Mouse (Mus musculus): ENCODE measurements around the gene Tnfrsf1a. TPM values are rescaled to one million over a fixed set of nuclear protein-coding genes. Genes with fewer than 3 reads are reported as not detected.

Tnfrsf1a gene
- polyA plus RNA-seq, 1 experiment from 2014 or later, result 37.9 TPM

- Histone ChIP-seq H3K27ac (ENCODE audit: poor library complexity, severe bottlenecking) (peak overlapping the region; percentile 62), H3K4me3 (peak overlapping the region; percentile 66), H3K27me3 (replicated peaks) (no peaks in the 10 kb centered on the region), H3K4me2 (peak overlapping the region; percentile 81), H3K4me1 (replicated peaks) (peaks cover 40% of the 10 kb centered on the region), H3K9ac (peak overlapping the region; percentile 92), H3K36me3 (peaks cover 34% of the 10 kb centered on the region), H3K9me3 (replicated peaks) (no peaks in the 10 kb centered on the region)
- 0 out of 2 replicates have a peak, but pooled peaks have one; percentile 6 for ATAC-seq (ENCODE audit: insufficient number of reproducible peaks, low FRiP score)
- 47% methylated on average over 22 of the region's 22 CpGs for WGBS
Observed at GRCm38 (mm10) chr6:125312581-125313355, 36.4 kb upstream of the Tnfrsf1a start.

DNA sequence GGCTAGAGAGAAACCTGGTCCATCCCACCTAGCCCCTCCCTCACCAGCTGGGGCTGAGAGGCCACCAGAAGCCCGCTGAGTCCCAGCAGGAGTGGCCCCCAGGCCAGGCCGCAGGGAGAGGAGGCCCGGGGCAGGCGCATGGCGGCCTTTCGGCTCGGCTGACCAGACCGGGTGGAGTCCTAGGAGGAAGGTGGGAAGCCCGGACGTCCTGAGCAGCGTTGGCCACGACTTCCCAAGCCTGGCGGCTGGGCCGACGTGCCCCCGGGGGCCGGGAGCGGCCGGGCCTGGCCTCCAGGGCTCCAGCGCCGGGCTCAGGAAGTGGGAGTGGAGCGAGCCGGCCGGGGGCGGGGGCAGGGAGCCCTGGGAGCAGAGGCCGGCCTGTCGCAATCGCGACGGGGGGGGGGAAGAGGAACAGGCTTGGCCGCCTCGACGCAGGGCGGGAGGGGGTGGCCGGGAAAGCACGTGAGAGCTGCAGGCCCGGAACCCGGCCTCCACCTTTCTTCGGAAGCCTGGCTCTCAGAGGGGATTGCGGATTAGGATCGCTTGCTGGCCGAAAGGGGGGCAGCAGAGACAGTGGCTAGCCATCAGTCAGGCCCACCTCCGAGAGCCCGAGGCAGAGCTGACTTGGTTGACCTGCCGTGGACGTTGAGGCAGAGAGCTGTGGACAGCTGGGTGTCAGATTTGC is 35.5 kb upstream of the Tnfrsf1a start, which contains the start of gene Ltbr:
Gene Ltbr (minus strand): TSS at position 340 of the 685 bp plus-strand sequence.
- ATAC-seq (ENCODE audit: insufficient number of reproducible peaks, low FRiP score), result peak; percentile 91
- under 1% methylated on average over 40 of the region's 46 CpGs for WGBS

DNA sequence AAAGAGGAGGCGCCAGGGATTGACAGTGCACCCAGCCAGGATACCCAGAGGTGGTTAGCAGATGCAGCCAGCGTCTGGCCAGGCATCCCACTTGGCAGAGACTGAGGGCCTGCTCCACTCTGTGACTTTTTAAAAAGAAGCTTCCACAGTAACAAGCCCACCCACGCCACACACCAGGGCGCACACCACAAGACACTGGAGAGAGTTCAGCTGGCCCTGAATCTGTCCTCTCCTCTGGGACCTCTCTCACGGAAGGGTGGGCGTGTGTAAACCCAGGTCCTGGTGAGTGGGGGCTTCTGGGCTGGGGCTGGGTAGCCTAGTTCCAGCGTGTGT is 35.0 kb upstream of the Tnfrsf1a start:
- H3K27ac ChIP-seq (ENCODE audit: poor library complexity, severe bottlenecking), result 0 out of 2 replicates have a peak overlapping the region, but pooled peaks have one; percentile 62
- no peaks in the 10 kb centered on the region for H3K9me3 ChIP-seq (replicated peaks)
- peak overlapping the region; percentile 66 for H3K4me3 ChIP-seq
- peak; percentile 38; the same call in 1 of the 2 replicates for ATAC-seq (ENCODE audit: insufficient number of reproducible peaks, low FRiP score)
- peak overlapping the region; percentile 81 for H3K4me2 ChIP-seq
- WGBS, result 64% methylated on average over 7 of the region's 7 CpGs
- H3K27me3 ChIP-seq (replicated peaks), result peaks cover 9% of the 10 kb centered on the region
- H3K9ac ChIP-seq, result peak overlapping the region; percentile 92
- peaks cover 35% of the 10 kb centered on the region for H3K4me1 ChIP-seq (replicated peaks)
- peaks cover 20% of the 10 kb centered on the region for H3K36me3 ChIP-seq

More for the DNA sequence above, 35.5 kb upstream of the Tnfrsf1a start, which contains the start of gene Ltbr:
- Histone ChIP-seq H3K9me3 (replicated peaks) (no peaks in the 10 kb centered on the region), H3K4me3 (peak within 1 kb of the TSS; percentile 66), H3K27me3 (replicated peaks) (peaks cover 4% of the 10 kb centered on the region), H3K4me1 (replicated peaks) (peaks cover 40% of the 10 kb centered on the region), H3K36me3 (peaks cover 25% of the 10 kb centered on the region), H3K27ac (ENCODE audit: poor library complexity, severe bottlenecking) (peak within 1 kb of the TSS; percentile 62), H3K4me2 (peak within 1 kb of the TSS; percentile 81), H3K9ac (peak within 1 kb of the TSS; percentile 92)

- H3K4me1 ChIP-seq (replicated peaks), result peaks cover 30% of the 10 kb centered on the region
- H3K9ac ChIP-seq, result peak overlapping the region; percentile 92; the same call in 1 of the 2 replicates
- no peak overlapping the region for H3K27ac ChIP-seq (ENCODE audit: poor library complexity, severe bottlenecking)
- H3K27me3 ChIP-seq (replicated peaks), result peaks cover 15% of the 10 kb centered on the region
- peak overlapping the region; percentile 81; the same call in 1 of the 2 replicates for H3K4me2 ChIP-seq
- no peaks in the 10 kb centered on the region for H3K9me3 ChIP-seq (replicated peaks)
- ATAC-seq (ENCODE audit: insufficient number of reproducible peaks, low FRiP score), result no peak
- H3K36me3 ChIP-seq, result peaks cover 15% of the 10 kb centered on the region
- 78% methylated on average over 6 of the region's 6 CpGs for WGBS
- no peak overlapping the region for H3K4me3 ChIP-seq
Observed at GRCm38 (mm10) chr6:125314746-125315145, 34.4 kb upstream of the Tnfrsf1a start.

DNA sequence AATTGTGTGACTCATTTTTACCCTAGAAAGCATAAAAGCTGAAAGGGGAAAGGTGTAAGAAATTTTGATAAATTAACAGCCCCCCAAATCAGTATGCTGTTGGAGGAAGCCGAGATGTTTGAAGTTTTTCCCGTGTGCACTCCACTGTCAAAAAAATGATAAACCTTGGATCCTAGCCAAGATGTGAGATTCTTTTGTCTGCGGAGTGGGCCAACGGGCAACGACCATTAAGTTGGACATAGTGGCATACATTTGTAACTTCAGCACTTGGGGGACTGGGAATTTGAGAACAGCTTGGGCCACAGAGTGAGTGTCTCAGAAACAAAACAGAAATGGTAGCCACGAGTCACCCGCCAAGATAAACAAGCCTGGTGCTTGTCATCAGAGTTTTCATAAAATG is 32.1 kb upstream of the Tnfrsf1a start:
- peaks cover 1% of the 10 kb centered on the region for H3K36me3 ChIP-seq
- H3K9me3 ChIP-seq (replicated peaks), result no peaks in the 10 kb centered on the region
- H3K27ac ChIP-seq (ENCODE audit: poor library complexity, severe bottlenecking), result no peak overlapping the region
- no peak overlapping the region for H3K9ac ChIP-seq
- 39% methylated on average over 7 of the region's 7 CpGs for WGBS
- no peak overlapping the region for H3K4me3 ChIP-seq
- no peak overlapping the region for H3K4me2 ChIP-seq
- ATAC-seq (ENCODE audit: insufficient number of reproducible peaks, low FRiP score), result no peak
- peaks cover 23% of the 10 kb centered on the region for H3K4me1 ChIP-seq (replicated peaks)
- H3K27me3 ChIP-seq (replicated peaks), result peaks cover 38% of the 10 kb centered on the region

DNA sequence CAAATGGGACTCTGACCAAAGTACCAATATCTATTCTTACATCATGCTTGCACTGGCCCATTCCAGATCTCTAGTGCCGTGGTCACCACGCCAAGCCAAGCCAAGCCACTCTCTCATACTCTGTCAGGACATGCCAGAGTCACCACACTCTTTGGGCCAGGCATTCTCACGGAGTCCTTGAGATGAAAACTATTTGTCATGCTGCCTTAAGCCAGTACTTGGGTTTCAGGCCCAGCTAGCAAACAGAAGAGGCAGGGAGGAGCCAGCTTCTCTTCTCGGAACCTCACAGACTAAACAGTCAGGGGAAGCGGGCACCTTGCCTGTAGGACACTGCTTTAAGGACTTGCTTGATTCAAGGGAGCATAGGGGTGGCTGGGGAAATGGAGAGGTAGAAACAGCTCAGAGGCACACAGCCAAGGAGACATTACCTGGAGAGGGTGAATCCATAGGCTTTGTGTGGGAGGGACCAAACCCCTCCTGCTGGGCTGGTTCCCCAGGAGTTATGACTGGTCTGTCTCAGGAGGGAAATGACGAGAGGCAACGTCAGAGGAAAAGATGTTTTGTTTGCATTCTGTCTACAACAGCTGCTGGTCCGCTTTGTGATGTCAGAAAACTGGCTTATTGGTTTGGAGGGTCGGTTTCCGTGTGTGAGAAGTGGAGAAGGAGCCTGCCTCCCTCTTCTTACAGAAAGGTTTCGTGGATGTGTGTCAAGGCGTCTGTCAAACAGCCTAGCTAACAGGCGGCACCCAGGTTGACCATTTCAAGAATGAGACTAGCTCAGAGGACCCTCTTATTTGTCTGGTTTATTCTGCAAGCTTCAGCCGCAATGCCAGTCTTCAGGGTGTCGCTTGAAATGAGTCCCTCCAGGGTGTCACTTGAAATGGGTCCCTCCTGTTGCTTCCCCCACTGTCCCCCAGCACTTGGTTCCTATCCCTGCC is 29.9 kb upstream of the Tnfrsf1a start:
- H3K27me3 ChIP-seq (replicated peaks), result peaks cover 56% of the 10 kb centered on the region
- no peak overlapping the region for H3K4me2 ChIP-seq
- peaks cover 10% of the 10 kb centered on the region for H3K4me1 ChIP-seq (replicated peaks)
- no peak overlapping the region for H3K4me3 ChIP-seq
- H3K9me3 ChIP-seq (replicated peaks), result no peaks in the 10 kb centered on the region
- no peaks in the 10 kb centered on the region for H3K36me3 ChIP-seq
- no peak for ATAC-seq (ENCODE audit: insufficient number of reproducible peaks, low FRiP score)
- H3K27ac ChIP-seq (ENCODE audit: poor library complexity, severe bottlenecking), result no peak overlapping the region
- 60% methylated on average over 15 of the region's 15 CpGs for WGBS
- no peak overlapping the region for H3K9ac ChIP-seq

- ATAC-seq (ENCODE audit: insufficient number of reproducible peaks, low FRiP score), result no peak
- no peak overlapping the region for H3K9ac ChIP-seq
- no peak overlapping the region for H3K27ac ChIP-seq (ENCODE audit: poor library complexity, severe bottlenecking)
- no peak overlapping the region for H3K4me3 ChIP-seq
- H3K4me1 ChIP-seq (replicated peaks), result peaks cover 6% of the 10 kb centered on the region; the same call in 1 of the 2 replicates
- no peaks in the 10 kb centered on the region for H3K9me3 ChIP-seq (replicated peaks)
- no peak overlapping the region for H3K4me2 ChIP-seq
- peaks cover 62% of the 10 kb centered on the region for H3K27me3 ChIP-seq (replicated peaks)
- H3K36me3 ChIP-seq, result no peaks in the 10 kb centered on the region
Observed at GRCm38 (mm10) chr6:125319919-125320296, 29.3 kb upstream of the Tnfrsf1a start.

DNA sequence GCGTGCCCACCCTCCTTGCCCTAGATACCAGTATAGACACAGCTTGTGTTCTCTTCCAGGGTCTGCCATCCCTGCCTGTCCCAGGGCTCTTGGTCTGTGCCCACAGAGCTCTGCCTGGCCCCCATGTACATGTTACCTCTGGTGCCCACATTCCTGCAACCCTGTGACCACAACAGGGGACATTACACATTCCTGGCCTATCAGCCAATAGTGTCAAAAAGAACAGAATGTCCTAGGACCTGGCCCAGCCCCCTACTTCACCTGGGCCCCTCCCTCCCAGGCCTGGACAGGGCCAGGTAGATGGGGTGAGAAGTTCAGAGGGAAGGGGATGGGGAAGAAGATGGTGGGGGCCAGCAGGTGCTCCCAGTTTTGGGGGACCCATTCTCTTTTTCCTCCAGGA is 28.8 kb upstream of the Tnfrsf1a start, which contains the start of gene Scnn1a:
Gene Scnn1a (plus strand): TSS at position 337 of the 400 bp plus-strand sequence.
- Histone ChIP-seq H3K4me3 (no peak within 1 kb of the TSS), H3K36me3 (no peaks in the 10 kb centered on the region), H3K9me3 (replicated peaks) (no peaks in the 10 kb centered on the region), H3K27me3 (replicated peaks) (peaks cover 62% of the 10 kb centered on the region), H3K4me1 (replicated peaks) (peaks cover 9% of the 10 kb centered on the region), H3K9ac (no peak within 1 kb of the TSS), H3K27ac (ENCODE audit: poor library complexity, severe bottlenecking) (no peak within 1 kb of the TSS), H3K4me2 (peak within 1 kb of the TSS; percentile 29)
- ATAC-seq (ENCODE audit: insufficient number of reproducible peaks, low FRiP score), result no peak
- WGBS, result 63% methylated on average over 1 of the region's 1 CpGs

GRCm38 (mm10) chr6:125321114-125321855 is 27.9 kb upstream of the Tnfrsf1a start:
- Histone ChIP-seq H3K4me1 (replicated peaks) (peaks cover 12% of the 10 kb centered on the region), H3K4me3 (no peak overlapping the region), H3K9me3 (replicated peaks) (no peaks in the 10 kb centered on the region), H3K27ac (ENCODE audit: poor library complexity, severe bottlenecking) (no peak overlapping the region), H3K27me3 (replicated peaks) (peaks cover 62% of the 10 kb centered on the region), H3K9ac (no peak overlapping the region), H3K36me3 (no peaks in the 10 kb centered on the region), H3K4me2 (peak overlapping the region; percentile 29)
- no peak for ATAC-seq (ENCODE audit: insufficient number of reproducible peaks, low FRiP score)
- WGBS, result 6% methylated on average over 26 of the region's 26 CpGs

GRCm38 (mm10) chr6:125322794-125323193 is 26.4 kb upstream of the Tnfrsf1a start:
- no peak for ATAC-seq (ENCODE audit: insufficient number of reproducible peaks, low FRiP score)
- Histone ChIP-seq H3K27me3 (replicated peaks) (peaks cover 63% of the 10 kb centered on the region), H3K4me3 (no peak overlapping the region), H3K9me3 (replicated peaks) (no peaks in the 10 kb centered on the region), H3K4me1 (replicated peaks) (peaks cover 6% of the 10 kb centered on the region), H3K27ac (ENCODE audit: poor library complexity, severe bottlenecking) (no peak overlapping the region), H3K4me2 (no peak overlapping the region), H3K36me3 (no peaks in the 10 kb centered on the region), H3K9ac (no peak overlapping the region)
- 57% methylated on average over 13 of the region's 13 CpGs for WGBS

Data from heart, embryonic 12.5 days (tissue).